Mouse (Mus musculus): ENCODE data around the gene Tm9sf4. TPM values are rescaled to one million over a fixed set of nuclear protein-coding genes. Genes with fewer than 3 reads are reported as not detected.

Gene Tm9sf4
- polyA plus RNA-seq (2012; ENCODE audit: insufficient read depth, low replicate concordance), result 23.8 and 32.4 TPM in 2 replicates

DNA sequence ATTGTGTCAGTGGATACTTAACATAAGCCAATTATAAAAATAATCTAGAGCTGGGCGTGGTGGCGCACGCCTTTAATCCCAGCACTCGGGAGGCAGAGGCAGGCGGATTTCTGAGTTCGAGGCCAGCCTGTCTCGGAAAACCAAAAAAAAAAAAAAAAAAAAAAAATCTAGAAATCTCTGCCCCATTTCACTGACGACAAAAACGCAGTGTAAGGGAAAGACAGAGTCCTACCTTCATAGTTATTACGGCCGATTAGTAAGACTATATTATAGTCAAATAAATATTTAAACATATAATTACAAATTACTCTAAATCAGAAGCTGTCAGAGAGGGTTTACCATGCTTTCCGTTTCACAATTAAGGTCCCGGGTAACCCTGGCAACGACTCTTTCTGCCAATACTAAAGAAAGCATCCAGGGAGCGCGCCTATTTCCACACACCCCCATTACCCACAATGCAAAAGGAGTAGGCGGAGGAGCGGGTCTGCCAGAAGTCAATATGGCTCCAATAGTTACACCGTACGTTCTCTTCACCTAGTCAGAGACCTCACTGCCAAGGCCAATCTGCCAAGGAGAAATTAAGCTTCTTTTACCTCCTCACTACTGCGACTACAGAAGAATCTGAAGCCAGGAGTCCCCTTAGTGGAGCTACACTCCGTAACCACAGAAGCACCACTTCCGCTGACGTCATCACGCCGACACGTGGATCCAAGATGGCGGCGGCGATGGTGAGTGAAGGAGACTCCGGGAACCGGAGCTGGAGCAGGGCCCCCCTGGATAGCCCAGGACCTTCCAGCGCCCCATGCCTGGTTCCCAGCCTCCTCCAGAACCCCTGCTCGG, at the start of gene Tm9sf4:
Gene Tm9sf4, plus strand, starts transcription at position 460 of the 840 bp plus-strand sequence.
- Histone ChIP-seq H3K36me3 (replicated peaks; ENCODE audit: low read length) (peaks cover 17% of the 10 kb centered on the region), H3K27me3 (replicated peaks) (no peaks in the 10 kb centered on the region), H3K4me1 (peaks cover 59% of the 10 kb centered on the region), H3K4me3 (replicated peaks) (peak within 1 kb of the TSS; percentile 95), H3K9me3 (peaks cover 4% of the 10 kb centered on the region; the same call in 1 of the 2 replicates)
- TF ChIP-seq FLI1 (IDR thresholded peaks at IDR 0.05; ENCODE audit: low read length) (no peak), GATA1 (IDR thresholded peaks at IDR 0.05; ENCODE audit: borderline replicate concordance, low read length) (no peak)

DNA sequence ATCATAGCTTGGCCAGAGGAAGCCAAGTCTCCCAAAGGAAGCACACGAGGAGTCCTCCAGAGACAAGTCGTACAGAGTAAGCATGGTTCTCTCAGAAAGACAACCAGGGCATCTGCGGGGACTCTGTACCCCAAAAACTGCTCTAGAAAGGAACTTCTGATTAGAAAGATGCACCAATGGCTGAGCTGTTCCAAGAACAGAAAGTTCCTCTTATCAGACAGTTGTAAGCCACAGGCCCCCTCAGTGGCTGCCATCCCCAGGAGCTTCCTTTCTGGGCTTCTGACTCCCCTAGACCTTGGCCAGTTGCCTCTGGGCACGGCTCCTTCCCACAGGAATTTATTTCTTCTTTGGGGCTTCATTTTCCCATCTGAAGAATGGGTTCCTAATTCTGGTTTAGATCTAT, 45.4 kb upstream of the Tm9sf4 start:
- no peak overlapping the region for H3K4me3 ChIP-seq (replicated peaks)
- H3K36me3 ChIP-seq (replicated peaks; ENCODE audit: low read length), result no peaks in the 10 kb centered on the region
- TF ChIP-seq GATA1 (IDR thresholded peaks at IDR 0.05; ENCODE audit: borderline replicate concordance, low read length), result no peak
- no peak for TF ChIP-seq FLI1 (IDR thresholded peaks at IDR 0.05; ENCODE audit: low read length)
- H3K27me3 ChIP-seq (replicated peaks), result peaks cover 43% of the 10 kb centered on the region
- peaks cover 22% of the 10 kb centered on the region for H3K4me1 ChIP-seq
- H3K9me3 ChIP-seq, result no peaks in the 10 kb centered on the region

DNA sequence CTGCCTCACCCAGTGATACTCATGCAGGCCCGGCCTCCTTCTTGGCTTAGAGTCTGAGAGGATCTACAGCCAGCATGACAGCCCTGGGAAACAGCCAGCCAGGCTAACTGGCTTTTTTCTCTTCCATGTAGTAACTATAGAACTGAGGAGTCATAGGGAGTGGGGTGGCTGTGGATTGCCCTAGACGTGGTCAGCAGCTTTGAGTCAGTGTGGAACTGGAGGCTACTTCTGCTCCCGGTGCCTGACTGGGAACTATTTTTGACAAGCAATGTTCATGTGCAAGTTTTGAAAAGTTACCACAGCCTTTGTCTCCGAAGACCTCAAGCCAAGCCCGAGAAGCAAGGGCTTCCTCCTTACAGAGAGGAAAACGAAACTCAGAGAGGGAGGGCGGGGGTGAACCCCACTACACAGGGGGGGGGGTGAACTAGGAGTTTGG, 44.0 kb upstream of the Tm9sf4 start:
- H3K9me3 ChIP-seq, result no peaks in the 10 kb centered on the region
- TF ChIP-seq GATA1 (IDR thresholded peaks at IDR 0.05; ENCODE audit: borderline replicate concordance, low read length), result no peak
- no peak for TF ChIP-seq FLI1 (IDR thresholded peaks at IDR 0.05; ENCODE audit: low read length)
- H3K4me3 ChIP-seq (replicated peaks), result peak overlapping the region; percentile 62
- H3K27me3 ChIP-seq (replicated peaks), result peaks cover 39% of the 10 kb centered on the region
- H3K36me3 ChIP-seq (replicated peaks; ENCODE audit: low read length), result no peaks in the 10 kb centered on the region
- peaks cover 27% of the 10 kb centered on the region for H3K4me1 ChIP-seq

DNA sequence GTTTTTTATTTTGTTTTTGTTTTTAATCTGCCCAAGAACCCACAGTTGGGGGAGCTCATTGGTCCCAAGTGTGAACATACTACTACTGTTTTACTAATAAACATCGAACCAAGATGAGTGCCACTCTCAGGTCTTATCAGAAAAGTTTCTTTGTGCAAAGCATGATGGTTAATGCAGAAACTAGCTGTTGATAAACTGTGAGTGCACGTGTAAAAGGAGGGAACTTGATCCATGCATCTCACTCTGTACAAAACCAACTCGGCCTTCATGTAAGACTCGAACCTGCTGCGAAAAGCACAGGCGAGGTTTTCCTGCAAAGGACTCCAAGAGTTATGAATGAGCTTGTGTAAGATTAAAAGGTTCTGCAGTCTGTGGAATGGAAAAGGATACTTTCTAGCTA, 41.6 kb upstream of the Tm9sf4 start:
- Histone ChIP-seq H3K36me3 (replicated peaks; ENCODE audit: low read length) (peaks cover 3% of the 10 kb centered on the region), H3K4me3 (replicated peaks) (no peak overlapping the region), H3K4me1 (peaks cover 27% of the 10 kb centered on the region), H3K9me3 (peaks cover 5% of the 10 kb centered on the region), H3K27me3 (replicated peaks) (peaks cover 39% of the 10 kb centered on the region)
- no peak for TF ChIP-seq GATA1 (IDR thresholded peaks at IDR 0.05; ENCODE audit: borderline replicate concordance, low read length)
- no peak for TF ChIP-seq FLI1 (IDR thresholded peaks at IDR 0.05; ENCODE audit: low read length)

DNA sequence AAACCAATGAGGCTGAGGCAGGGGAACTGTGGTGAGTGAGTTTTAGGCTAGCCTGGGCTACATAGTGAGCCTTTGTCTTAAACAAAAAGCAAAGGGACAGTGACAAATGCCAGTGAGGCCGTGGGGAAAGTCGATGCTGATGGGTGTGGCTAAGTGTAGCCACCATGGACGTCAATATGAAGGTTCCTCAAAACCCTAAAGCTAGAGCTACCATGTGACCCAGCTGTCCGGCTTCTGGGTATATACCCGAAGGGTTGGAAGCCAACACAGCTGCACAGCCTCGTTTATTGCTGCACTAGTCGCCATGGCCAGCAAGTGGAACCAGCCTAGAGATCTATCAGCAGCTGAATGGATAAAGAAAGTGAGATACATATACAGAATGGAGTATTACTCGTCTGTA, 41.0 kb upstream of the Tm9sf4 start:
- Histone ChIP-seq H3K27me3 (replicated peaks) (peaks cover 39% of the 10 kb centered on the region), H3K9me3 (peaks cover 10% of the 10 kb centered on the region), H3K4me3 (replicated peaks) (no peak overlapping the region), H3K36me3 (replicated peaks; ENCODE audit: low read length) (peaks cover 3% of the 10 kb centered on the region), H3K4me1 (peaks cover 24% of the 10 kb centered on the region)
- TF ChIP-seq FLI1 (IDR thresholded peaks at IDR 0.05; ENCODE audit: low read length) (no peak), GATA1 (IDR thresholded peaks at IDR 0.05; ENCODE audit: borderline replicate concordance, low read length) (no peak)

DNA sequence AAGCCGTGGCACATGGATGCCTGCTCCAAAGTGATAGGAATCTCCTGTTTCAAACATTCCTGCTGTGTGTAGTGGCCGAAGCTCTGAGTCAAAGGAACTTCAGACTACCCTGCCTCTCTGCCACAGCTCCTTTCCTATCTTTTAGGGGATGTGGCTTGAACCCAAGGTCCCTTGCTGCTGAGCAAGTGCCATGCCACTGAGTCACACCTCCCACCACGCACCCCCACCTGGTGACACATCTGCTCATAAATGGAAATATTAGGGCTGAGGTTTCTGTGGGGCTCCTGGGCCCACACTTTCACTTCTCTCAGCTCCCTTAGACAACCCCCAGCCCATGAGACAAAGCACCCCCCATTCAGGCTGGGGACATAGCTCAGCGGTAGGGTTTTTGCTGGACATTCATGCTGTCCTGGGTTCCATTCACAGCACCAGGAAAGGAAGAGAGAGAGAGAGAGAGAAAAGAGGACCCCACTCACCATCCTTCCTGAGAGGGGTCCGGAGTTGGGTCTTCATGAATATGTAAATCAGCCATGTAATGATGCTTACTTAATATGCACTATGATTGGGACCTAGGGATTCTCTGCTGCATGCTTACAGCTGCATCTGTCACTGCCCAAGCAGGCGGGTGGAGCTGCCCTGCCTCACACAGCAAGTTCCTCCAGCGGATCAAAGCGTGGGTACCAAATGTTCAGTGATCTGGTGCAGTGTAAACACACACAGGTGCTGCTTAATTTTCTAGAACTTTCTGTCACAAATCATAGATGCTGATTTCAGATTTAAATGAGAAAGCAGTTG, 39.1 kb upstream of the Tm9sf4 start:
- H3K4me3 ChIP-seq (replicated peaks), result no peak overlapping the region
- H3K36me3 ChIP-seq (replicated peaks; ENCODE audit: low read length), result peaks cover 3% of the 10 kb centered on the region
- TF ChIP-seq GATA1 (IDR thresholded peaks at IDR 0.05; ENCODE audit: borderline replicate concordance, low read length) (no peak), FLI1 (IDR thresholded peaks at IDR 0.05; ENCODE audit: low read length) (no peak)
- peaks cover 53% of the 10 kb centered on the region for H3K27me3 ChIP-seq (replicated peaks)
- H3K4me1 ChIP-seq, result peaks cover 7% of the 10 kb centered on the region
- H3K9me3 ChIP-seq, result peaks cover 10% of the 10 kb centered on the region

DNA sequence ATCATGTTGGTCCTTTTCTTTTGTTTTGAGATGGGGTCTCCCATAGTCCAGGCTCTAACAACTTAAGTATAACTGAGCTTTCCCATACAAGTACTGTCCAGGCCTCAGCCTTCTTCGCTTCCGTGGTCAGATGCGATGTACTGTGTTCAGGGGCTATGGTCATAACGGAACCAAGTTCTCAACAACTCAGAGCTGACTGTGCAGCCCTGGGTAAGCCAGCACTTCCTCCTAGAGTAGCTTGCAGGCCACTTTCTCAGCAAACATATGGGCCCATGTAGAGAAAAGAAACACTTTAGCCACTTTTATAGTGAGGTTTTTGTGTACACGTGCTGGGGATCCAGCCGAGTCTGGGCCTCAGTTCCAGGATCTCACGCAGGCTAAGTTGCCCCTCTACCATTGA, 38.4 kb upstream of the Tm9sf4 start:
- peaks cover 4% of the 10 kb centered on the region; the same call in 1 of the 2 replicates for H3K4me1 ChIP-seq
- H3K27me3 ChIP-seq (replicated peaks), result peaks cover 60% of the 10 kb centered on the region
- peaks cover 3% of the 10 kb centered on the region for H3K36me3 ChIP-seq (replicated peaks; ENCODE audit: low read length)
- H3K4me3 ChIP-seq (replicated peaks), result no peak overlapping the region
- H3K9me3 ChIP-seq, result peaks cover 10% of the 10 kb centered on the region
- TF ChIP-seq FLI1 (IDR thresholded peaks at IDR 0.05; ENCODE audit: low read length), result no peak
- TF ChIP-seq GATA1 (IDR thresholded peaks at IDR 0.05; ENCODE audit: borderline replicate concordance, low read length), result no peak

DNA sequence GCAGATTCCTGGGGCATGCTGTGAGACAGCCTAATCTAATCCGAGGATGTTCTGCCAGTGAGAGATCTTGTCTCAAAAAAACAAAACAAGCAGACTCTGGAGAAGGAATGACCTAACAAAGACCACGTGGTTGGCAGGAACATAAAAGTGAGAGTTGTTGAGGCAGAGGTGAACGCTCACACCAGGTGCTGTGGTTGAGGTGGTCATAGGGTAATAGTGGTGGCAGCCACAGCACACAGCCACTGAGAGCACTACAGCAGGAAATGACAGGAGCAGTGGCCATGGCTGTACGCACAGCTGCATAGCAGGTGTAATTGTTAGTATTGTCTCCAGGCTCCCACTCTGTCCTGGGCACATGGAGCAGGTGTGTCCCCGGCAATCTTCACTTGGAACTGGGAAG, 35.2 kb upstream of the Tm9sf4 start:
- peaks cover 10% of the 10 kb centered on the region for H3K9me3 ChIP-seq
- TF ChIP-seq FLI1 (IDR thresholded peaks at IDR 0.05; ENCODE audit: low read length) (no peak), GATA1 (IDR thresholded peaks at IDR 0.05; ENCODE audit: borderline replicate concordance, low read length) (no peak)
- H3K27me3 ChIP-seq (replicated peaks), result peaks cover 79% of the 10 kb centered on the region
- peaks cover 3% of the 10 kb centered on the region for H3K36me3 ChIP-seq (replicated peaks; ENCODE audit: low read length)
- H3K4me3 ChIP-seq (replicated peaks), result peak overlapping the region; percentile 50
- H3K4me1 ChIP-seq, result peaks cover 4% of the 10 kb centered on the region; the same call in 1 of the 2 replicates

DNA sequence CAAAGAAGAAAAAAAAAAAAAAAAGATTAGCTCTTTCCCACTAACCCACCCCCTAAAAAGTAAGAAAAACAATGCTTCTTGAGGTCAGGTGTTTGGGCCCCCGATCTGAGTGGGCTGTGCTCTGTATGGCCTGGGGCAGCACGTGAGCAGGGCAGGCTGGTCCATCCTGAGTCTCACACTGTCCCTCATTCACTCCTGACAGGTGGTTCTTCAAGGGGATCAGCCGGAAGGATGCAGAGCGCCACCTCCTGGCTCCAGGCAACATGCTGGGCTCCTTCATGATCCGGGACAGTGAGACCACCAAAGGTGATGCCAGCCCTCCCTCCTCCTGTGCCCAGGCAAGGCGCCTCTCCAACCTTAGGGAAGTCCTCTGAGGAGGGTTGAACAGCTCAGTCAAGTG, 30.1 kb upstream of the Tm9sf4 start:
- Histone ChIP-seq H3K4me1 (peaks cover 4% of the 10 kb centered on the region; the same call in 1 of the 2 replicates), H3K4me3 (replicated peaks) (no peak overlapping the region), H3K27me3 (replicated peaks) (peaks cover 86% of the 10 kb centered on the region), H3K36me3 (replicated peaks; ENCODE audit: low read length) (no peaks in the 10 kb centered on the region), H3K9me3 (no peaks in the 10 kb centered on the region)
- no peak for TF ChIP-seq GATA1 (IDR thresholded peaks at IDR 0.05; ENCODE audit: borderline replicate concordance, low read length)
- TF ChIP-seq FLI1 (IDR thresholded peaks at IDR 0.05; ENCODE audit: low read length), result no peak

Data from megakaryocyte, embryonic 14.5 days (primary cell).